Mouse (Mus musculus): ENCODE results near the gene Etfb. TPM values are rescaled to one million over a fixed set of nuclear protein-coding genes. Genes with fewer than 3 reads are reported as not detected.

Gene Etfb
- polyA plus RNA-seq, 1 experiment from 2014 or later: 575 TPM

GRCm38 (mm10) chr7:43443126-43443916 is 562 bp upstream of the Etfb start:
- Histone ChIP-seq H3K27ac (peak overlapping the region; percentile 99), H3K4me2 (ENCODE audit: low read length) (peak overlapping the region; percentile 80), H3K9me3 (replicated peaks; ENCODE audit: low read length) (no peaks in the 10 kb centered on the region), H3K27me3 (ENCODE audit: insufficient read depth, low read length) (no peaks in the 10 kb centered on the region), H3K4me1 (replicated peaks; ENCODE audit: insufficient read depth, low read length) (peaks cover 12% of the 10 kb centered on the region; the same call in 1 of the 2 replicates), H3K9ac (ENCODE audit: low read depth, low read length) (peak overlapping the region; percentile 67), H3K36me3 (ENCODE audit: insufficient read depth, low read length) (no peaks in the 10 kb centered on the region), H3K4me3 (replicated peaks; ENCODE audit: low read depth, low read length) (peak overlapping the region; percentile 48)
- ATAC-seq (replicated peaks; ENCODE audit: low FRiP score, low read depth) (peak; percentile 93), DNase-seq (ENCODE audit: low spot score) (peak; percentile 91)
- WGBS: under 1% methylated on average over 36 of the region's 36 CpGs
- TF ChIP-seq CTCF (IDR thresholded peaks at IDR 0.05; ENCODE audit: low read depth): no peak

- H3K27ac ChIP-seq: peak overlapping the region; percentile 11; the same call in 1 of the 2 replicates
- TF ChIP-seq CTCF (IDR thresholded peaks at IDR 0.05; ENCODE audit: low read depth): no peak
- no peaks in the 10 kb centered on the region for H3K9me3 ChIP-seq (replicated peaks; ENCODE audit: low read length)
- no peak for ATAC-seq (replicated peaks; ENCODE audit: low FRiP score, low read depth)
- H3K4me1 ChIP-seq (replicated peaks; ENCODE audit: insufficient read depth, low read length): peaks cover 9% of the 10 kb centered on the region; the same call in 1 of the 2 replicates
- WGBS: 81% methylated on average over 4 of the region's 4 CpGs
- DNase-seq (ENCODE audit: low spot score): no peak
- no peak overlapping the region for H3K4me3 ChIP-seq (replicated peaks; ENCODE audit: low read depth, low read length)
- no peak overlapping the region for H3K4me2 ChIP-seq (ENCODE audit: low read length)
- H3K27me3 ChIP-seq (ENCODE audit: insufficient read depth, low read length): no peaks in the 10 kb centered on the region
- peaks cover under 1% of the 10 kb centered on the region for H3K36me3 ChIP-seq (ENCODE audit: insufficient read depth, low read length)
- H3K9ac ChIP-seq (ENCODE audit: low read depth, low read length): no peak overlapping the region
Observed at GRCm38 (mm10) chr7:43447801-43448200, 3.9 kb downstream of the Etfb start.

- ATAC-seq (replicated peaks; ENCODE audit: low FRiP score, low read depth) (no peak), DNase-seq (ENCODE audit: low spot score) (no peak)
- no peaks in the 10 kb centered on the region for H3K27me3 ChIP-seq (ENCODE audit: insufficient read depth, low read length)
- 83% methylated on average over 2 of the region's 3 CpGs for WGBS
- TF ChIP-seq CTCF (IDR thresholded peaks at IDR 0.05; ENCODE audit: low read depth): no peak
- peaks cover 6% of the 10 kb centered on the region; the same call in 1 of the 2 replicates for H3K4me1 ChIP-seq (replicated peaks; ENCODE audit: insufficient read depth, low read length)
- no peak overlapping the region for H3K9ac ChIP-seq (ENCODE audit: low read depth, low read length)
- no peak overlapping the region for H3K4me3 ChIP-seq (replicated peaks; ENCODE audit: low read depth, low read length)
- no peak overlapping the region for H3K4me2 ChIP-seq (ENCODE audit: low read length)
- no peak overlapping the region for H3K27ac ChIP-seq
- H3K36me3 ChIP-seq (ENCODE audit: insufficient read depth, low read length): peaks cover 5% of the 10 kb centered on the region
- H3K9me3 ChIP-seq (replicated peaks; ENCODE audit: low read length): no peaks in the 10 kb centered on the region
Observed at GRCm38 (mm10) chr7:43448246-43448645, 4.4 kb downstream of the Etfb start.

GRCm38 (mm10) chr7:43449811-43450210 is 5.9 kb downstream of the Etfb start:
- no peak overlapping the region for H3K9ac ChIP-seq (ENCODE audit: low read depth, low read length)
- DNase-seq (ENCODE audit: low spot score): no peak
- H3K27me3 ChIP-seq (ENCODE audit: insufficient read depth, low read length): no peaks in the 10 kb centered on the region
- no peaks in the 10 kb centered on the region; the same call in 1 of the 2 replicates for H3K4me1 ChIP-seq (replicated peaks; ENCODE audit: insufficient read depth, low read length)
- no peak for ATAC-seq (replicated peaks; ENCODE audit: low FRiP score, low read depth)
- WGBS: 92% methylated on average over 2 of the region's 2 CpGs
- H3K9me3 ChIP-seq (replicated peaks; ENCODE audit: low read length): no peaks in the 10 kb centered on the region
- peaks cover 11% of the 10 kb centered on the region for H3K36me3 ChIP-seq (ENCODE audit: insufficient read depth, low read length)
- no peak overlapping the region for H3K27ac ChIP-seq
- H3K4me3 ChIP-seq (replicated peaks; ENCODE audit: low read depth, low read length): no peak overlapping the region
- no peak for TF ChIP-seq CTCF (IDR thresholded peaks at IDR 0.05; ENCODE audit: low read depth)
- H3K4me2 ChIP-seq (ENCODE audit: low read length): no peak overlapping the region

- ATAC-seq (replicated peaks; ENCODE audit: low FRiP score, low read depth): no peak
Observed at GRCm38 (mm10) chr7:43451726-43452125, 7.8 kb downstream of the Etfb start.

GRCm38 (mm10) chr7:43452609-43453008 is 8.7 kb downstream of the Etfb start:
- H3K9ac ChIP-seq (ENCODE audit: low read depth, low read length): no peak overlapping the region
- ATAC-seq (replicated peaks; ENCODE audit: low FRiP score, low read depth) (peak; percentile 14; the same call in 1 of the 2 replicates), DNase-seq (ENCODE audit: low spot score) (peak; percentile 48)

More at GRCm38 (mm10) chr7:43451726-43452125, 7.8 kb downstream of the Etfb start:
- Histone ChIP-seq H3K36me3 (ENCODE audit: insufficient read depth, low read length) (peaks cover 19% of the 10 kb centered on the region), H3K9ac (ENCODE audit: low read depth, low read length) (no peak overlapping the region), H3K4me3 (replicated peaks; ENCODE audit: low read depth, low read length) (no peak overlapping the region), H3K27me3 (ENCODE audit: insufficient read depth, low read length) (no peaks in the 10 kb centered on the region), H3K4me1 (replicated peaks; ENCODE audit: insufficient read depth, low read length) (no peaks in the 10 kb centered on the region; the same call in 1 of the 2 replicates), H3K9me3 (replicated peaks; ENCODE audit: low read length) (no peaks in the 10 kb centered on the region), H3K4me2 (ENCODE audit: low read length) (no peak overlapping the region), H3K27ac (no peak overlapping the region)
- WGBS: 93% methylated on average over 11 of the region's 11 CpGs
- DNase-seq (ENCODE audit: low spot score): no peak
- TF ChIP-seq CTCF (IDR thresholded peaks at IDR 0.05; ENCODE audit: low read depth): no peak

More at GRCm38 (mm10) chr7:43452609-43453008, 8.7 kb downstream of the Etfb start:
- Histone ChIP-seq H3K9me3 (replicated peaks; ENCODE audit: low read length) (no peaks in the 10 kb centered on the region), H3K36me3 (ENCODE audit: insufficient read depth, low read length) (peaks cover 28% of the 10 kb centered on the region), H3K27ac (no peak overlapping the region; the same call in 1 of the 2 replicates), H3K4me2 (ENCODE audit: low read length) (no peak overlapping the region), H3K27me3 (ENCODE audit: insufficient read depth, low read length) (no peaks in the 10 kb centered on the region), H3K4me1 (replicated peaks; ENCODE audit: insufficient read depth, low read length) (no peaks in the 10 kb centered on the region; the same call in 1 of the 2 replicates), H3K4me3 (replicated peaks; ENCODE audit: low read depth, low read length) (no peak overlapping the region)
- 47% methylated on average over 4 of the region's 4 CpGs for WGBS
- peak; percentile 52 for TF ChIP-seq CTCF (IDR thresholded peaks at IDR 0.05; ENCODE audit: low read depth)

All from kidney, postnatal 0 days (tissue).